Mouse (Mus musculus): ENCODE data around the gene 4930522H14Rik. TPM values are rescaled to one million over a fixed set of nuclear protein-coding genes. Genes with fewer than 3 reads are reported as not detected.

The 4930522H14Rik gene
- total RNA-seq, 2 experiments from 2014 or later = not detected

- peak; percentile 60 to 63 for DNase-seq (ENCODE audit: low spot score in 2 of 2)
These were observed 55.2 kb downstream of the 4930522H14Rik start for GRCm38 (mm10) chr4:109475577-109476553.

- DNase-seq (ENCODE audit: low spot score in 2 of 2) = no peak
These were observed 56.0 kb downstream of the 4930522H14Rik start for GRCm38 (mm10) chr4:109475078-109475477.

- DNase-seq (ENCODE audit: low spot score in 2 of 2) = no peak
These were observed 58.5 kb downstream of the 4930522H14Rik start for GRCm38 (mm10) chr4:109472566-109472965.

- DNase-seq (ENCODE audit: low spot score in 2 of 2) = no peak
These were observed 59.5 kb downstream of the 4930522H14Rik start for GRCm38 (mm10) chr4:109471606-109472005.

GRCm38 (mm10) chr4:109467687-109468086 lies 63.4 kb downstream of the 4930522H14Rik start:
- DNase-seq (ENCODE audit: low spot score in 2 of 2) = no peak

- no peak for DNase-seq (ENCODE audit: low spot score in 2 of 2)
These were observed 67.2 kb downstream of the 4930522H14Rik start for GRCm38 (mm10) chr4:109463892-109464291.

- no peak for DNase-seq (ENCODE audit: low spot score in 2 of 2)
These were observed 70.5 kb downstream of the 4930522H14Rik start for GRCm38 (mm10) chr4:109460421-109461179.

- DNase-seq (ENCODE audit: low spot score in 2 of 2) = no peak
These were observed 74.3 kb downstream of the 4930522H14Rik start for GRCm38 (mm10) chr4:109456821-109457220.

Other genes starting within 250 kb of the 4930522H14Rik start
- gene Ttc39a, start 124.7 kb downstream of the 4930522H14Rik start, total RNA-seq (2021) = 1 to 10 TPM in 1 of 2 experiments, under 1 TPM in 1; 0.83 to 1.1 TPM
- gene Rnf11, start 46.6 kb downstream of the 4930522H14Rik start, total RNA-seq (2021) = 100 to 1,000 TPM; 164 to 180 TPM
- gene Cdkn2c, start 135.9 kb upstream of the 4930522H14Rik start, total RNA-seq (2021) = 1 to 10 TPM; 6.7 to 8.5 TPM
- 10 to 100 TPM; 31.6 to 33.7 TPM for gene Faf1, start 145.3 kb upstream of the 4930522H14Rik start, total RNA-seq (2021)